Comparison of ENCODE assay signal across 1 mouse cellular context in the genomic region with DNA sequence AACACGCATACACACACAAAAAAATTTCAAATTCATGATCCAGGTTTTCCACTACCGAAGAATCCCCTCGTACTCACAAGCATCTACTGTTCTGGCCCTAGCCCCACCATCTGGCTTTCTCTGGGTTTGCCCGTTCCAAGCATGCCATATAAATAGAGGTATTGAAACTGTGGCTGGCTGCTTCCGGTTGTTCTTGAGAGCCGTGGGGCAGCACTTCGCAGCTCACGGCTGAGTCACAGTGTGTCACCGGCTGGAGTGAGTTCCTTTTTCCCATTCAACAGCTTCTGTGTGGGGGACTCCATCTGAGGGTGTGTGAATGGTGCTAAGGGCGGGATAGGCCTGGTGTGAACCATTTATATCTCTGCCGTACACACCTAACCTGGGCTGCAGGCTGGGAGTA.
TF ChIP-seq lines count a peak whose summit lies in the region.

No protein-coding gene starts in this region.

TF ChIP-seq in CH12.LX, 34 proteins besides CTCF, POLR2A, EP300 and RAD21 (continued from another document):
- TF ChIP-seq RCOR1 (conservative IDR thresholded peaks at IDR 0.05; ENCODE audit: low read depth, low read length): 0 out of 2 replicates have a peak, but pooled peaks have one; percentile 49
- 0 out of 2 replicates have a peak, but pooled peaks have one; percentile 68 for TF ChIP-seq TCF12 (IDR thresholded peaks at IDR 0.05; ENCODE audit: low read depth, low read length)
- no peak for TF ChIP-seq ZC3H11A (IDR thresholded peaks at IDR 0.05; ENCODE audit: low read depth, low read length)
- TF ChIP-seq CHD1 (IDR thresholded peaks at IDR 0.05; ENCODE audit: low read depth, low read length): no peak
- no peak for TF ChIP-seq KAT2A (IDR thresholded peaks at IDR 0.05; ENCODE audit: insufficient replicate concordance, low read length)
- TF ChIP-seq ZKSCAN1 (IDR thresholded peaks at IDR 0.05; ENCODE audit: borderline replicate concordance, low read depth, low read length): no peak
- no peak for TF ChIP-seq E2F4 (IDR thresholded peaks at IDR 0.05; ENCODE audit: insufficient replicate concordance, low read depth, low read length)
- no peak; the same call in 1 of the 2 replicates for TF ChIP-seq HCFC1 (IDR thresholded peaks at IDR 0.05; ENCODE audit: low read depth, low read length)
- TF ChIP-seq ZMIZ1 (IDR thresholded peaks at IDR 0.05; ENCODE audit: low read depth, low read length): peak; percentile 54; the same call in 1 of the 2 replicates
TF ChIP-seq in CH12.LX: peak in this region for 14.
